Mouse (Mus musculus) MEL-GATA-1-ER (cell line): ENCODE data around the gene Tango2.
"Not testable (repeated sequence)": the region's sequence is repeated elsewhere in the genome, so short reads cannot be mapped to it uniquely, and the experiment has no call there.

ENCODE experiments used
- DNase-seq: peaks from one replicate; pipeline ENCODE4 v3.0.0-alpha.2; 2012; ENCODE audit warnings: low read depth; ENCODE audit errors: extremely low read depth

Gene Tango2

DNA sequence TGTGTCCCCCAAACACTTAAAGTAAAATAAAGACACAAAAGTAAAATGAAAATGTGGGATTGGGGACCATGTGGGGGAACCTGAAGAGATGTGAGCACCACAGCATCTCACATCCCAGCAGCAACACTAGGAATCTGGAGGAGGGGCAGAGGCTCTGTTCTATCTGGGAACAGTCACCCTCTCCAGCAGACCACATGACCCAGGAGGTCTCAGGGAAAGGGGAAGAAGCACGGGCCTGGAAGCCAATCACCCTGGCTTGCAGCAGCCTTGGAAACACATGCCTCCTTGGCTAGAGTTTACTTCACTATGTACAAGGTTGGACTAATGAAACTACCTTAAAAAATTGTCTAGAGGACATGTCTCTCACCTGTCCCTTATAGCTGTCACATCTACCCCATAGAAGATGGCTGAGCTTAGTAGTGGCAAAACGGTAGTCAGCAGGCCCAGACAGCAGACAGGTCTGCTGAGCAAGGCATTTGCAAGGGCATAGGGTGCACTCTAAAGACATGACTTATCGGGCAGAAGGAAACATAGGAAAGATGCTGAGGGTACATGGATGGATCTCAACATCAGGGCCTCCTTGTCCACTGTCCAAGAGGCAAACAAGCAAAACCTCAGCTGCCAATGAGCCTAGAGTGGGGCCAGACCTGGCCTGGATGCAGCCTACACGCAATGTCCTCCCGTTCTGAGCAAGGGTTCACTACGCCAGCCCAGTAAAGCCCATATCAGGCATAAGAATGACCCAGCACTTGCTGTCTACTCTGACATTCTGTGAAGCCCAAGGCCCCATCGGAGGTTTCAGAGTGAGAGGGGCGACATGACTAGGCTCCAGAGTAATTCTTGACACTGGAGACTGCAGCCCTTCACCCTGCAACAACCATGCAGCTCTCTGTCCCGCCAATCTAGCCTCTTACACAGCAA is 5.0 kb downstream of the Tango2 start:
- DNase-seq: peak; percentile 58

DNA sequence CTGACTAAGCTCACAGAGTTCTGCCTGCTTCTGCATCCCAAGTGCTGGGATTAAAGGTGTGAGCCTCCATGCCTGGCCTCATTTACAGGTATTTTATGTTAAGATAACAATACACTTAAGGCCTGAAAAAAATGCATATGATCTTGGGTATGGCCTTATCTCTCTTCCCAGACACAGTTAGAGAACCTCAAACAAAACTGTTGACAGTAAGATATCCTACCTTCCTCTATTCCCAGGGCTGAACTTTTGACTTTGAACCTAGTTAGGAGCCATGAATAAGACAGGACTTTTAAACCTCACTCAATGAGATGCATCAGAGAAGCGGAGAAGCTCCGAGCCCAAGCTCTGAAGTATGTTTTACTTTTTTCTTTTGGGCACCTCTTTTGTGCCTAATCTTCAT is 5.8 kb downstream of the Tango2 start:
- DNase-seq: peak; percentile 94

DNA sequence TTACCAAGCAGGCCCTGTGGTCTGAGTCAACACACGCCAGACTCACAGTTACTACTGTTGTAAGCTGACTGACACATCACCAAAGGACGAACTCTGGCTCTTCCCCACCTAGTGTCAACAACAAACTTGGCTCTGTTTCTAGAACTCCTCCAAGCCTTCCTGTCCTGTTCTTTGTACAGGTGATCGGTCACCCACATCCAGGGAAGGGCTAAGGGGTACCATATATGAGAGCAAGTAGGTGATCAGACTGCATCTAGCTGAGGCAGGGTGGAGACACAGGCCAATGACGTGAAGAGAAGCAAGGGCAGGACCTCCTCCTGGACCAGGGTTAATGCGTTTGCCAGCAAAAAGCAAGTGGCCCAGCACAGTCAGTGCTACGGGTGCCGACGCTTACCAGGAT is 6.3 kb downstream of the Tango2 start:
- peak; percentile 16 for DNase-seq

DNA sequence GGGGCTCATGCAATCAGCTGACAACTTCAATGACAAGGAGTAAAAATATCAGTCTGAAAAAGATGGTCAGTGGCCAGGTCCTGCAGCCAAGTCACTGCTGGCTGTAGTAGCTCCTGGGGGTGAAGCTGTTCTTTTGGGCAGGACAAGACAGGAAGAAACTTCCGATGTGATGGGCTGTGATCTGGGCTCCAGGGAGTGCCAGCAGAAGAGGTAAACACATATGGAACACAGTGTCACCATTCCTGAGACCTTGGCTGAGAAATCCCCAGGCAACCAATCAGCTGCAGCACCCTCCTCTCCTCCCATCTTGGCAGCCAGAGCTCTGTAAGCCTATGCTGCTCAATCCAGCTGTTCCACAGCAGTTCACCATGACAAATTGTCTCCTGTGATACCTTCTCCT is 8.0 kb downstream of the Tango2 start:
- DNase-seq: no peak

DNA sequence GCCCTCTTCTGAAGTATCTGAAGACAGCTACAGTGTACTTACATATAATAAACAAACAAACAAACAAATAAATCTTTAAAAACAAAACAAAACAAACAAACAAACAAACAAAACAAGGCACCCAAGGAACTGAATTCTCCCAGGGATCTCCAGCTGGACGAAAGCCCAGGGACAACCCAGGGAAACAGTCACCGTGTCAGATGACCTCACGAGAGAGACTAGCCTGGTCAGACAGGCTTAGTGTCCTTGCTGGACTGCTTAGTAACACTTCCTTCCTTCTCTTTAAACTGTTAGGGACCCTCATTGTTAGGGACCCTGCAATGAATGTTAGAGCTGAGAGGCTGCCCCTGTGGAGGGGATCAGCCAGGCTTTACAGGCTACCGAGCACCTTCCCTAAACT is 10.6 kb downstream of the Tango2 start:
- DNase-seq: no peak

DNA sequence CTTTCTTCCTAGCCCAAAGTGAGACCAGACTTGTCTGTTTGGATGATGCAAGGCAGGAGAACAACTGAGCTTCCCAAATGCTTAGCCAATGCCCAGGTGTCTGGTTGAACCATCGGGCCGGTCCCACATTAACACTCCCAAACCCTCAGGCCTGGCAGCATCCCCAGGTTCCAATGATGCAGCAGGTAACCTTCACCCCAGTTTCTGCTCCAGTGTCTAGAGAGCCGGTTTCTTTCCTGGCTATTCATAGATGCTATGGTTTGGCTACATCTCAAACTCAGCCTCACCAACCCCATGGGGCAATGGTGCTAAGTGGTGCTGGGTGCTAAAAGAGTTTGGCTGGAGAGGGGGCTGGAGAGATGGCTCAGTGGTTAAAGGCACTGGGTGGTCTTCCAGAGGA is 11.9 kb downstream of the Tango2 start:
- DNase-seq: no peak

DNA sequence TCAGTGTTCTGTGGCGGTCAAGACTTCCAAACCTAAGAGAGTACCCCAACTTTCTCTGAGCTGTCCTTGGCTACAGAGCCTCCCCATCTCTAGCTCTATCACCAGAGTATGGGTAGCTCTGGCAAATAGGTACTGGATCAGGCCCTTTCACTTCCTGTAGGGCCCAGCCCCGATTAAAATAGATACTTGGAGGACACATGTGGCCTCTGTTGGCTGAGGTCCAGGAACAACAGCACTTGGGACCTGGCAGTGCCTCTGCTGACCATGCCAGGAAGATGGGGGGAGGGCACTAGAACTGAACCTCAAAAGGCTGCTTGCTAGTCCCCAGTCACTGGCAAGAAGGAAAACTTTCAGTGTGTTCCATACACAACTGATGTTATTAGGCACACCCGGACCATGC is 13.9 kb downstream of the Tango2 start:
- DNase-seq: no peak

DNA sequence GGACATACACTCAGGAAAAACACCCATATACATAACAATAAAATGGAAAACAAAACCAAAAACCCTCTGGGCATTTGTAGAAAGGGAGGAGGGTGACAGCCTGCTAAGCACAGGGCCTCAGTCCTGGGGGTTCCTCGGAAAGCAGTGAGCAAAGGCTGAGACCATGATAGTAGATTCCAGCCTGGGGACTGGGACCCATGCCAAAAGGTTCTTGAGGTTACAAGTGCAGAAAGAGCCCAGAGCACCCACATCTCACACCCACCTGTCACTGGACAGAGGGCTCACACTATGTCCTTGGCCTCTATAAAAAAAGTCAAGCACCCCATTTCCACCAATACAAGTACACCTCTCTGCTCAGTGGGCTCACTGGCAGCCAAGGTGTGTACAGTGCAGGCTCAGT is 19.4 kb downstream of the Tango2 start:
- no peak for DNase-seq

DNA sequence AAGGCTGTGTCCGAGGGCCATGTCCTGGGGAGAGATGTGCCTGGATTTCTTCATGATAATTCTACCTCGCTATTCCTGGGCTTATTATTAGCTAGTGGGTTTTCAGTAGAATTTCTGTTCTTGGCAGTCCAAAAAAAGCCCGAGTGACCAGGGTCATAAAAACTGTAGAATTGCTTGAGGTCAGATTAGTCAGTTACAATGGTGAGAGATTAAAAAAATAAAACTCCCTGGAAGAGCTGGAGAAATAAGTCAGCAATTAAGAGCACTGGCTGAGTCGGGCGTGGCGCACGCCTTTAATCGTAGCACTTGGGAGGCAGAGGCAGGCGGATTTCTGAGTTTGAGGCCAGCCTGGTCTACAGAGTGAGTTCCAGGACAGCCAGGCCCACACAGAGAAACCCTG is 20.0 kb downstream of the Tango2 start:
- no peak for DNase-seq

DNA sequence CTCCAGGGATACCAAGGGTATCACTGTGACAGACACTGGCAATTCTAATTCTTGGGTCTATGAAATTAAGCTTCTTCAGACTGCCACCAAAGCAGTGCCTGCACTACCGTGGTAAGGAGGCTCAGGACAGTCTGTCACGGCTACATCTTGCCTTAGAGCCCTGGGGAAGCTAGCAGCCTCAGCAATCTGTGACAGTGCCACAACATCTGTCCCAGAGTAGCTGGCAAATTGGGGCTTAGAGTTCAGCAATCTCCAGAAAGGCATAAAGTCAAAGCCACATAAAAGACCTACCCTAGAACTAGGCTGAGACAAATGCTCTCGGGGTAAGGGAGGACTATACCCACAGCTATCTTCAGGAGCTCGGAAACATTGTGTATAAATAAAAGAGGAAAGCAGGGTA is 22.2 kb downstream of the Tango2 start:
- no peak for DNase-seq

DNA sequence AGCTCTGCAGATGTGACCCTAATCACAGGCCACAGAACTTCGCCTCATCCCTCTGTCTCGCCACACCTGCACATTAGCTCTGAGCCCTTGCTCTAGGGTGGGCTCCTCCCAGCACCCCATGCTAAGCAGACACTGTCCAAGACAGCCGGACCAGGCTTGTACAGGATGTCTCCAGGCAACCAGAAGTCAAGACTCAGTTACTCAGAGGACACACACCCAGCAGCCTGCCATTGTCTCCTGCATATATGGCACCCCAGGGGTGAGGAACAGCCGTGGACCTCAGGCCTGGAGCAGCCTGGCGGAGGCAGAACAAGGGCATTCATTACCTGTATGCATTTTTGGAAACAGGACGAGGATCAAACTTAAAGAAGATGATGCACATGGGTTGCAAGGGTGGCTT is 23.9 kb downstream of the Tango2 start:
- no peak for DNase-seq

DNA sequence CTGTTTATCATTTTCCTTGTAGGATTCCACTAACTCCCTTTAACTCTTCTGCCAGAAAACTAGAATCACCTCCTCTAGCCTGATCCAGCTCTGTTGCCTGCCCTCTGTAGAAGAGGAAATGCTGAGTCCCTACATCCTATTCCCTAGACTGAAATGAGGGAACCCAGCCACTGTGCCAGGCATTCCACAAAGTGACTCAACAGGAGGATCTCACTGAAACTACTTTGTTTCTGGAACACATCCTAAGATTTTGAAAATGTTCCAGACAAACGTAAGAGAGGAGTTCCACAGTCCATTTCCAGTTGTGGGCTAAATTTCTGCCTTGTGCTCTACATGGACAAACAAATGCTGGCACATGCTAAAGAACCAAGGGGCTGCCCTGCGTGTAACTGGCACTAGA is 24.4 kb downstream of the Tango2 start:
- no peak for DNase-seq

DNA sequence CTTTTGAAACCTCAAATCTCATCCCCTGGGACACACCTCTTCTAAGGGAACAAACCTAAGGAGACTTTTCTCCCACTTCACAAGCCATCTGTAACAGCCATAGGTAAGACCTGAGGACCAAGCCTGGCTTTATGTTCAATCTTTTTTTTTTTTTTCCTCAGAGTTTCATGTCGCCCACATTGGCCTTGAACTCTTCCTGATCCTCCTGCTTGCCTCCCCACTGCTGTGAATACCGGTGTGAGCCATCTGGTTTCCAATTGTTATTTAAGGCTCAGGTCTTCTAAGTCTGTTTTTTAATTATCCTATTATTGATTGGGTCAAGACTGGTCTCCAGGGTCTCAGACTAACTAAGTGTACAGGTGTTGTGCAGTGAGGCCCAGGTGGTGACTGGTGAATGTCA is 26.5 kb downstream of the Tango2 start:
- DNase-seq: no peak

DNA sequence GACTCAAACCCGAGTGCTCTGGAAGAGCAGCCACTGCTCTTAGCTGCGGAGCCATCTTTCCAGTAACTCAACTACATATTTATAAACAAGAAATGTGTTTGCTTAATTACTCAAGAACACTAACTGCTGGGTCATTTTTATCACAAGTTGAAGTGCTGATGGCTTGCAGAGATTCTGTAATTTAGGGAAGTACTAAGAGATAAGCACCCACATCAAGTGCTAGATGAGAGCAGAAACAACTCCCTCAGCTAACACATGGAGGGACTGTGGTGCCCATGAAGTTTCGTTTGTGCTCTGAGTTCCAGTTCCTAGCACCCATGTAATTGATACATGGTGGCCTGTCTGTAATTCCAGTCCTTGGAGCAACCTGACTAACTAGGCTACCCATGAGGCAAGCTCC is 28.9 kb downstream of the Tango2 start:
- DNase-seq: no peak

DNA sequence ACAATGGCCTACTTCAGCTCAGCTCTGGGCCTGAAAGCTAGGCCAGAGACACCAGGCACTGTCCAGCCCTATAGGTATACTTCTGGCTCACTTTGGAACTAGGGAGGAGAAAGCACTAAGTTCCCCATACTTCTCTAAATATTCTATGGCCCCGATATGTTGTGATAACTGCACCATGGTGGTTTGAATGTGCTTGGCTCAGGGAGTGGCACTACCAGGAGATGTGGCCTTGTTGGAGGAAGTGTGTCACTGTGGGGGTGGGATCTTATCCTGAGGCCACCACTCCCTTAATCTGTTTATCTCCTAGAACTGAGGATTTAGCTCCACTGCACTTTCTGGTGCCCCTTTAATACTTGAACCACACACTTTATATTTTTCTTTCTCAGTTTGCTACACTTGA is 39.7 kb downstream of the Tango2 start:
- DNase-seq: peak; percentile 63

DNA sequence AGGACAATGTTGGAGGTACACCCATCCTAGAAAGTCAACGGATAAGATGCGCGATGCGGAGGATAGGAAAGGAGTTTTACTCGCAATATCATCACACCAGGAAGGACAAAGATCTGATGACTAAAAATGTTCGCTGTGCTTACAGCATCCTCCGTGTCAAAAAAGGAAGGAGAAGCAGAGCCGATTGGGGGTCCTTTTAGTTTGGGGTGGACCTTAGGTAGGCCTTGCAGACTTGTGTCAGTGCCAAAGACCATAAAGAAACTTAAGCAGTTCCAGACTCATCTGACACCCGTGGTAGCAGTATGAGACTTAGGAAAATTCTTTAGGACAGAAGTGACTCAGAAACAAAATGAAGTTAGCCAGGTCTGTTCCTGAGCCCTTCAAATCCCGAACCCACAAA is 58.3 kb downstream of the Tango2 start:
- not testable (repeated sequence) for DNase-seq

DNA sequence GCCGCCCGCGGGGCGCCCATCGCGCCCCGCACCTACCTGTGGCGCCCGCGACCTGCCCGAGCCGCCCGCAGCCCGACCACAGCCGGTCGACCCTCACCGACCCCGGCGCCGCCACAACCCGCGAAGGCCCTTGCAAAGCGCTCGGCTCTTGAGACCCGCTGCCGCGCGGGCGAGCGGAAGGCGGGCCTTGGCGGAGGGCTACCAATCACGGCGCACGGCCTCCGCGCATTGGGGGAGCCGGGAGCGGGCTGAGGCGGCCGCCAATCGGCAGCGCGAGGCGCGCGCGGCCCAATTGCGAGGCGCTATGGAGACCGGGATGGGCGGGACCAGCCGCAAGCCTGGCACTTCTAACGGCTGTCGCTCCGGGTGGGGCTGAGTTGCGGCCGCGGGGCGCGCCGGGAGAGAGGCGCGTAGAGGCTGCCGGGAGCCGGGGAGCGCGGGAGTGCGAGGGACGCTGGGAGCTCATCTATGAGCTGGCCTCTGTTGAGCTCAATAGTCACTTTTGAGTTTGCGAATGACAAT is 58.8 kb downstream of the Tango2 start, which contains the start of gene Dgcr8:
Dgcr8 (minus strand) TSS at position 180 of the 522 bp plus-strand sequence.
- peak; percentile 86 for DNase-seq

DNA sequence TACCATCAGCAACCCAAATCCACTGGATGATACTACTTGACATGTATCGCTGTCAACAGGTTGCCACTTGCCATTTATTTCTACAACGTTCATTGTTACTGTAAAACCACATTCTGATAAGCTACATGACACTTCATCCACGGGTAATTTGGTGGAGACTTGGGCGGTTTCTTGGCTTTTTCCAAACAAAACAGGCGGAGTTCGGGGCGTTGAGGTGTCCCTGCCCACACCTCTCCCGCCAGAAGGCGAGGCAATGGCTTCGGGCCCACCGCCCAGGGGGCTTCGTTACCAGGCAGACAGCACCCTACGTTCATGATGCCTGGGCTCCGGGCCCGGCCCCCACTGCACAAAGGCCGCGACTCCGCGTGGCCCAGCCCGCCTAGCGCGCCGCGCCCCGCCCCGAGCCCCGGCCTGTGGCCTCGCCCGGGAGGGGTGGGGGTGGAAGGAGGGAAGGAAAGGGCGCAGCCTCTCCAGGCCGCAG is 59.3 kb downstream of the Tango2 start:
- DNase-seq: peak; percentile 37

DNA sequence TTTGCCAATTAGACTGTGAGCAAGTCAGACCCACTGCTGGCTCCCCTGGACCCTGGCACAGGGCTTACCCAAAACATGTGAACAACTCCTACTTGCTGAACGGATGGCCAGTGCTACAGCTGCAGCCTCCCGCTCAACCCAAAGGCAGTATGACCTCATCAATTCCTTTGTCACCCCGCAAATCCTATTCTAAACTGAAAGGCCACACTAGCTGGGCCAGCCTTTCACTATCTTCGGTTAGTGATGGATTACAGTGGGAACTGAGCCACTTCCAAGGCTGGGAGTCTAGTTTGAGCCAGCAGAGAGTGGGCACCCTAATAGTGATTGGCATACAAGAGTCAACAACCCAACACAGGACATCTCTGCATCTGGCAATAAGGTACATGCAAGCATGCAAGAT is 59.7 kb downstream of the Tango2 start:
- DNase-seq: no peak

DNA sequence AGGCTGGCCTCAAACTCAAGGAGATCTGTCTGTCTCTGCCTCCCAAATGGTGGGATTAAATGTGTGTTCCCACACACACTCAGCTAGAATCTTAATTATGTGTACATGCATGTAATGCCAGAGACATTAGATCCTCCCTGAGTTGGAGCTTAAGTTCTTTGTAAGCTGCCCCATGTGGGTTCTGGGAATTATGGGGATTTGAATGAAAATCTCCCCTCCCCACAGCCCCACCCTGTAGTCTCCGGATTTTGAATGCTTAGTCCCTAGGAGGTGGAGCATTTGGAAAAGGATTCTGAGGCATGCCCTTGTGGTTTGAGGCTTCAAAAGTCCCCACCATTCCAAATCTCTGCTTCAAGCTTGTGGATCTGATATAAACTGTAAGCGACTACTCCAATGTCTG is 72.7 kb downstream of the Tango2 start:
- no peak for DNase-seq

DNA sequence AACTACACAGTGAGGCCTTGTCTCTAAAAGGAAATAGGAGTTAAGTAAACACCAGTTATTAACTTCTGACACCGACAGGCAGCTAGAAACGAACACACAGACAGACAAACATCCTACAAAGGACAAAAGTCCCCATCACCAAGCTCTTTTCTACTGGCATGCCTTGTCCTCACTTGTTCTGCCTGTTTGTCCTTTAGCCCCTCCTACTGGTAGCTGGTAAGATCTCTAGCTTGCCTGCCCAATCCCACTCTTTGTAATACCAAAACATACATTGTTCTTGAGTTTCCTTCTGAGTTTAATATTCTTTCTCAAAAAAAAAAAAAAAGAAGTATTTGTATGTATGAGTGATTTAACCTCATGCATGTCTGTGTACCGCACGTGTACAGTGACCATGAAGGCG is 79.7 kb downstream of the Tango2 start:
- no peak for DNase-seq

DNA sequence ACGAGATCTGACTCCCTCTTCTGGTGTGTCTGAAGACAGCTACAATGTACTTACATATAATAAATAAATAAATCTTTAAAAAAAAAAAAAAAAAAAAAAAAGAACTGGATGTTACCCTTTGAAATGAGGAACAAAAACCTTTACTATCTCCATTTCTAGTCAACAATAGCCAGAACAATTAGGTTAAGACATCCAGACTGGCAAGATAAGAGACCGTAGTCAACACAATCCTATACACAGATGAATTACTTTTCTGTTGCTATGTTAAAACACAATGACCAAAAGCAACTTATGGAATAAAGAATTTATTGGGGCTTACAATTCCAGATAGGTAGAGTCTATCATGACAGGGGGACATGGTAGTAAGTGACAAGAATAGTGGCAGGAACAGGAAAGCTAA is 82.9 kb downstream of the Tango2 start:
- DNase-seq: no peak

DNA sequence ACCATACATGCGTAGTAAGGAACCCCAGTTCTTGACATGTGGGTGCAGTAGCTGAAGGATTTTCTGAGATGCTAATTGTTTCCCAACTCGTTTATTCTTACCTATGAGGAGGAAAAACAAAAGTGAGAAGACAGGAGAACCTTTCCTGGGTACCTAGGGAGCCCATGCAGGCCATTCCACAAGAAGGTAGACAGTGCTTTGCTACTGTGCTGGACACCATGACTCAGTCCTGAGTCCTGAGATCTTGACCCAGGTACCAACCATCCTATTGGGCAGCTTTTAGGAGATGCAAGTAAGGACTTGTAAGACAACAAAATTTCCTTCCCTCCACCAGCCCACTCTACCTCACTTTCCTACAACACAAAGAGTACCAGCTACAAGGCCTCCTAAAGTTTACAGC is 89.7 kb downstream of the Tango2 start, which contains the start of gene Gm49776:
Gm49776 (minus strand) TSS at position 101 of the 400 bp plus-strand sequence.
- DNase-seq: no peak
